Mouse (Mus musculus): ENCODE results near the gene Adcy9.

DNA sequence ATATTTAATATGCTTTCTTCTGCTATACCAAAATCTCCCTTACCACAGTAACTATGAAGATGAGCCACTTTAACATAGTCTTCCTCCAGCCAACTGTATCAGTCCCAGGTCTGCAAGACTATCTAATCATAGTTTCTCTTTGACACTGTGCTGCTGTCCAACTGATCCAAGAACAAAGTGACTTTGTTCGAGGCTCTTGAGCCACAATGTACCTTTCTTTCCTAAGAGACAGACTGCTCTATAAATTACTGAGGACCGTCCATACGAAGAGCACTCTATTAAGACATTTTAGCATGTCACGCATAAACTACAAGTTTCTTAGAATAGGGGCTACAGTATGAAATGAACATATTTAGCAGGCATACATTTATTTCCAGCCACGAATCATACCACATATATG, 46.0 kb downstream of the Adcy9 start:
- TF ChIP-seq POLR2A (IDR thresholded peaks at IDR 0.05; ENCODE audit: low read depth, low read length) (no peak), CTCF (conservative IDR thresholded peaks at IDR 0.05; ENCODE audit: insufficient read depth, insufficient read length, low read depth, low read length) (no peak)

Data from kidney, adult 2 months (tissue).